Comparison of ENCODE assay signal across 8 mouse cellular contexts in genomic region chr12:69130486-69130885, GRCm38 (mm10). TPM values are rescaled to one million over a fixed set of nuclear protein-coding genes. Genes with fewer than 3 reads are reported as not detected.
DNase-seq lines count a peak whose midpoint lies in the region; ATAC-seq lines count a peak whose summit lies in the region.

No protein-coding gene starts in this region.

- no peaks in the 10 kb centered on the region; the same call in 1 of the 2 replicates for H3K27me3 ChIP-seq in heart, embryonic 12.5 days (replicated peaks)
- no peaks in the 10 kb centered on the region for H3K27me3 ChIP-seq in embryonic facial prominence, embryonic 15.5 days
- H3K27me3 ChIP-seq in liver, embryonic 15.5 days = no peaks in the 10 kb centered on the region

- H3K4me3 ChIP-seq in heart, embryonic 12.5 days = peak overlapping the region; percentile 25
- H3K4me3 ChIP-seq in embryonic facial prominence, embryonic 15.5 days (replicated peaks) = no peak overlapping the region
- H3K4me3 ChIP-seq in liver, embryonic 15.5 days (replicated peaks) = peak overlapping the region; percentile 27

- WGBS in heart, embryonic 12.5 days = 57% methylated on average over 12 of the region's 12 CpGs
- WGBS in embryonic facial prominence, embryonic 15.5 days = 69% methylated on average over 12 of the region's 12 CpGs
- 37% methylated on average over 12 of the region's 12 CpGs for WGBS in liver, embryonic 15.5 days (ENCODE audit: insufficient replicate concordance)

- H3K27ac ChIP-seq in heart, embryonic 12.5 days (ENCODE audit: poor library complexity, severe bottlenecking) = no peak overlapping the region
- no peak overlapping the region for H3K27ac ChIP-seq in embryonic facial prominence, embryonic 15.5 days (replicated peaks)
- no peak overlapping the region for H3K27ac ChIP-seq in liver, embryonic 15.5 days (replicated peaks)

- H3K4me2 ChIP-seq in heart, embryonic 12.5 days = peak overlapping the region; percentile 55
- H3K4me2 ChIP-seq in embryonic facial prominence, embryonic 15.5 days (replicated peaks) = peak overlapping the region; percentile 15; the same call in 1 of the 2 replicates
- peak overlapping the region; percentile 47 for H3K4me2 ChIP-seq in liver, embryonic 15.5 days

- no peak overlapping the region for H3K9ac ChIP-seq in heart, embryonic 12.5 days
- no peak overlapping the region for H3K9ac ChIP-seq in embryonic facial prominence, embryonic 15.5 days
- no peak overlapping the region for H3K9ac ChIP-seq in liver, embryonic 15.5 days

- H3K9me3 ChIP-seq in heart, embryonic 12.5 days (replicated peaks) = no peaks in the 10 kb centered on the region
- H3K9me3 ChIP-seq in embryonic facial prominence, embryonic 15.5 days (replicated peaks) = no peaks in the 10 kb centered on the region
- no peaks in the 10 kb centered on the region for H3K9me3 ChIP-seq in liver, embryonic 15.5 days (replicated peaks)

- intact Hi-C loops in left cerebral cortex, postnatal 10 days (cut with DNase I) = no loop called here

- DNase-seq in heart, adult 11 months = no peak
- DNase-seq in B cell, adult 2 months = peak; percentile 9 to 14
- DNase-seq in left cerebral cortex, adult 8-10 months (ENCODE audit: low spot score in 2 of 2) = no peak
- no peak for DNase-seq in c-Kit-positive CD71-positive TER-119-positive erythroid progenitor cells, embryonic 14.5 days (ENCODE audit: low spot score)
- no peak for DNase-seq in left cerebral cortex, postnatal 10 days (ENCODE audit: extremely low spot score in 1 of 2, low spot score in 2 of 2)

- no peak for ATAC-seq in heart, embryonic 12.5 days (ENCODE audit: insufficient number of reproducible peaks, low FRiP score)
- no peak for ATAC-seq in embryonic facial prominence, embryonic 15.5 days (ENCODE audit: insufficient number of reproducible peaks, low FRiP score, low TSS enrichment, low read depth)
- no peak for ATAC-seq in liver, embryonic 15.5 days (ENCODE audit: insufficient read depth)

- H3K4me1 ChIP-seq in heart, embryonic 12.5 days (replicated peaks) = 0 out of 2 replicates have a peak, but pooled peaks cover 5% of the 10 kb centered on the region
- no peaks in the 10 kb centered on the region for H3K4me1 ChIP-seq in embryonic facial prominence, embryonic 15.5 days
- 0 out of 2 replicates have a peak, but pooled peaks cover 5% of the 10 kb centered on the region for H3K4me1 ChIP-seq in liver, embryonic 15.5 days (replicated peaks)

- H3K36me3 ChIP-seq in heart, embryonic 12.5 days = no peaks in the 10 kb centered on the region
- H3K36me3 ChIP-seq in embryonic facial prominence, embryonic 15.5 days = no peaks in the 10 kb centered on the region
- no peaks in the 10 kb centered on the region for H3K36me3 ChIP-seq in liver, embryonic 15.5 days (replicated peaks)

RNA-seq across cellular contexts. Expression of gene Rps29, which starts 28.5 kb away (rescaled TPM):
- polyA plus RNA-seq in heart, embryonic 12.5 days (2016; fragmentation: Nextera tagmentation; extraction: Ambion mirVana) = 1,310 and 1,336 TPM in 2 replicates
- 1,694 and 1,796 TPM in 2 replicates for polyA plus RNA-seq in embryonic facial prominence, embryonic 15.5 days (2015; fragmentation: Nextera tagmentation; extraction: Ambion mirVana)
- polyA plus RNA-seq in liver, embryonic 15.5 days (2015; fragmentation: Nextera tagmentation; extraction: Ambion mirVana) = 821 and 1,046 TPM in 2 replicates
- 1,000 to 10,000 TPM; 1,202 to 1,440 (median 1,306) TPM for total RNA-seq in left cerebral cortex, adult 8-10 months (2022)
- 1,000 to 10,000 TPM; 1,162 to 1,211 TPM for total RNA-seq in left cerebral cortex, postnatal 10 days (2021)

RNA-seq across cellular contexts. Expression of gene Lrr1, which starts 38.1 kb away (rescaled TPM):
- polyA plus RNA-seq in heart, embryonic 12.5 days (2016; fragmentation: Nextera tagmentation; extraction: Ambion mirVana) = 16.1 and 17.5 TPM in 2 replicates
- 16.6 and 16.8 TPM in 2 replicates for polyA plus RNA-seq in embryonic facial prominence, embryonic 15.5 days (2015; fragmentation: Nextera tagmentation; extraction: Ambion mirVana)
- polyA plus RNA-seq in liver, embryonic 15.5 days (2015; fragmentation: Nextera tagmentation; extraction: Ambion mirVana) = 16.6 and 17.6 TPM in 2 replicates
- total RNA-seq in left cerebral cortex, adult 8-10 months (2022) = not detected
- under 1 TPM in 1 of 2 experiments, not detected in 1; 0.22 TPM for total RNA-seq in left cerebral cortex, postnatal 10 days (2021)

RNA-seq across cellular contexts. Expression of gene Rpl36al, which starts 53.4 kb away (rescaled TPM):
- polyA plus RNA-seq in heart, embryonic 12.5 days (2016; fragmentation: Nextera tagmentation; extraction: Ambion mirVana) = 572 and 579 TPM in 2 replicates
- 529 and 569 TPM in 2 replicates for polyA plus RNA-seq in embryonic facial prominence, embryonic 15.5 days (2015; fragmentation: Nextera tagmentation; extraction: Ambion mirVana)
- 349 and 436 TPM in 2 replicates for polyA plus RNA-seq in liver, embryonic 15.5 days (2015; fragmentation: Nextera tagmentation; extraction: Ambion mirVana)
- total RNA-seq in left cerebral cortex, adult 8-10 months (2022) = 100 to 1,000 TPM; 175 to 204 (median 181) TPM
- 100 to 1,000 TPM; 205 to 218 TPM for total RNA-seq in left cerebral cortex, postnatal 10 days (2021)

RNA-seq across cellular contexts. Expression of gene Mgat2, which starts 53.5 kb away (rescaled TPM):
- 56.2 and 56.8 TPM in 2 replicates for polyA plus RNA-seq in heart, embryonic 12.5 days (2016; fragmentation: Nextera tagmentation; extraction: Ambion mirVana)
- polyA plus RNA-seq in embryonic facial prominence, embryonic 15.5 days (2015; fragmentation: Nextera tagmentation; extraction: Ambion mirVana) = 57.5 and 60.7 TPM in 2 replicates
- 25.8 and 26.7 TPM in 2 replicates for polyA plus RNA-seq in liver, embryonic 15.5 days (2015; fragmentation: Nextera tagmentation; extraction: Ambion mirVana)
- total RNA-seq in left cerebral cortex, adult 8-10 months (2022) = 10 to 100 TPM; 27.6 to 29.7 (median 28.7) TPM
- 10 to 100 TPM; 33.6 to 35.6 TPM for total RNA-seq in left cerebral cortex, postnatal 10 days (2021)

Comparison
In these comparisons a context has a peak if more than half of its experiments do, and no peak if none do; other contexts are left out.
1. DNase-seq: peak in B cell, adult 2 months (2 of 2); none in heart, adult 11 months (single experiment), left cerebral cortex, adult 8-10 months (0 of 2), c-Kit-positive CD71-positive TER-119-positive erythroid progenitor cells, embryonic 14.5 days (single experiment) and left cerebral cortex, postnatal 10 days (0 of 2).
2. Peak in every context shown above with its lines, with median percentiles within 50 percentile points of each other: H3K4me2 ChIP-seq.